22 mouse cellular contexts compared by ENCODE assay signal in genomic region chr11:116398348-116398677, GRCm38 (mm10). TPM values are rescaled to one million over a fixed set of nuclear protein-coding genes. Genes with fewer than 3 reads are reported as not detected.
DNase-seq lines count a peak whose midpoint lies in the region; ATAC-seq and TF ChIP-seq lines count a peak whose summit lies in the region.
"Had no signal": no experiment of that assay in that cellular context is flagged by ENCODE, and none has a peak within 500 bp of the region (broad histone marks: within the 10 kb centered on the region; RNA-seq: fewer than 3 reads in every experiment).

No protein-coding gene starts in this region.

- H3K36me3 ChIP-seq in intestine, embryonic 14.5 days (ENCODE audit: control insufficient read depth, insufficient read depth, low read length), result peaks cover 12% of the 10 kb centered on the region
- H3K36me3 ChIP-seq in intestine, postnatal 0 days (ENCODE audit: control insufficient read depth, insufficient read depth), result peaks cover 17% of the 10 kb centered on the region; the same call in 1 of the 2 replicates
- H3K36me3 ChIP-seq in stomach, embryonic 14.5 days (ENCODE audit: control insufficient read depth, insufficient read depth, low read length), result no peaks in the 10 kb centered on the region

- no peaks in the 10 kb centered on the region for H3K9me3 ChIP-seq in intestine, embryonic 14.5 days (ENCODE audit: control insufficient read depth, low read length)
- H3K9me3 ChIP-seq in intestine, postnatal 0 days (ENCODE audit: control insufficient read depth), result no peaks in the 10 kb centered on the region
- H3K9me3 ChIP-seq in stomach, embryonic 14.5 days (ENCODE audit: control insufficient read depth, low read depth, low read length), result no peaks in the 10 kb centered on the region
- H3K9me3 ChIP-seq: embryonic facial prominence, embryonic 15.5 days; forebrain, embryonic 10.5 days; G1E; hindbrain, embryonic 15.5 days had no signal

- H3K4me3 ChIP-seq in intestine, embryonic 14.5 days (ENCODE audit: low read depth, low read length), result no peak overlapping the region
- H3K4me3 ChIP-seq in intestine, postnatal 0 days (ENCODE audit: low read depth, low read length), result no peak overlapping the region
- H3K4me3 ChIP-seq in stomach, embryonic 14.5 days (ENCODE audit: low read depth, low read length), result no peak overlapping the region
- H3K4me3 ChIP-seq: embryonic facial prominence, embryonic 15.5 days; erythroblast, embryonic 14.5 days; forebrain, embryonic 10.5 days; gastrocnemius, adult 2 months; hindbrain, embryonic 15.5 days had no signal

- no peak overlapping the region for H3K4me2 ChIP-seq in intestine, embryonic 14.5 days (ENCODE audit: low read length)
- no peak overlapping the region for H3K4me2 ChIP-seq in intestine, postnatal 0 days (replicated peaks; ENCODE audit: low read depth)
- no peak overlapping the region for H3K4me2 ChIP-seq in stomach, embryonic 14.5 days (replicated peaks; ENCODE audit: low read depth, low read length)
- H3K4me2 ChIP-seq: embryonic facial prominence, embryonic 15.5 days; hindbrain, embryonic 15.5 days had no signal

- no peak for ATAC-seq in intestine, embryonic 14.5 days (replicated peaks; ENCODE audit: low FRiP score, low TSS enrichment, low read depth)
- no peak for ATAC-seq in intestine, postnatal 0 days
- no peak for ATAC-seq in stomach, embryonic 14.5 days (ENCODE audit: insufficient number of reproducible peaks, insufficient read depth, low FRiP score, low read depth)
- ATAC-seq in megakaryocyte progenitor cell, adult 5-6 weeks (replicated peaks; ENCODE audit: poor library complexity), result no peak
- ATAC-seq: forebrain, embryonic 14.5 days; inflammation-experienced regulatory T-cells, adult 6 months had no signal

- no peak overlapping the region for H3K9ac ChIP-seq in intestine, embryonic 14.5 days (ENCODE audit: low read length)
- no peak overlapping the region for H3K9ac ChIP-seq in intestine, postnatal 0 days (ENCODE audit: low read depth, low read length)
- no peak overlapping the region for H3K9ac ChIP-seq in stomach, embryonic 14.5 days (replicated peaks; ENCODE audit: low read depth, low read length)
- H3K9ac ChIP-seq: embryonic facial prominence, embryonic 15.5 days; hindbrain, embryonic 15.5 days had no signal

- H3K27me3 ChIP-seq in intestine, embryonic 14.5 days (replicated peaks; ENCODE audit: control insufficient read depth, insufficient read depth, low read length), result no peaks in the 10 kb centered on the region
- no peaks in the 10 kb centered on the region for H3K27me3 ChIP-seq in intestine, postnatal 0 days (replicated peaks; ENCODE audit: control insufficient read depth, insufficient read depth, low read length)
- no peaks in the 10 kb centered on the region for H3K27me3 ChIP-seq in stomach, embryonic 14.5 days (ENCODE audit: control insufficient read depth, insufficient read depth, low read length)
- H3K27me3 ChIP-seq: embryonic facial prominence, embryonic 15.5 days; hindbrain, embryonic 15.5 days had no signal

- peaks cover 3% of the 10 kb centered on the region; the same call in 1 of the 2 replicates for H3K4me1 ChIP-seq in intestine, embryonic 14.5 days (replicated peaks; ENCODE audit: control insufficient read depth, insufficient read depth, low read length)
- no peaks in the 10 kb centered on the region for H3K4me1 ChIP-seq in intestine, postnatal 0 days (replicated peaks; ENCODE audit: control insufficient read depth, insufficient read depth, low read length)
- H3K4me1 ChIP-seq in stomach, embryonic 14.5 days (ENCODE audit: control insufficient read depth, insufficient read depth, low read length), result no peaks in the 10 kb centered on the region; the same call in 1 of the 2 replicates
- H3K4me1 ChIP-seq: embryonic facial prominence, embryonic 15.5 days; forebrain, embryonic 10.5 days had no signal

- 0 out of 2 replicates have a peak overlapping the region, but pooled peaks have one; percentile 47 for H3K27ac ChIP-seq in intestine, embryonic 14.5 days (ENCODE audit: low read depth)
- H3K27ac ChIP-seq in intestine, postnatal 0 days (ENCODE audit: low read depth, low read length), result no peak overlapping the region
- H3K27ac ChIP-seq in stomach, embryonic 14.5 days (ENCODE audit: low read length), result peak overlapping the region; percentile 39; the same call in 1 of the 2 replicates
- H3K27ac ChIP-seq: embryonic facial prominence, embryonic 15.5 days; forebrain, embryonic 10.5 days; gastrocnemius, adult 2 months; hindbrain, embryonic 15.5 days had no signal

- 84% methylated on average over 11 of the region's 11 CpGs for WGBS in intestine, embryonic 14.5 days
- whole genome bisulfite sequencing in intestine, postnatal 0 days, result 84% methylated on average over 11 of the region's 11 CpGs
- 81% methylated on average over 11 of the region's 11 CpGs for WGBS in stomach, embryonic 14.5 days

- DNase-seq in intestine, embryonic 14.5 days (ENCODE audit: low spot score), result no peak
- DNase-seq in R1 (ENCODE audit: low read depth, low spot score), result peak; percentile 45
- DNase-seq in induced T-regulatory cell, adult 2 months (ENCODE audit: low read depth), result peak; percentile 23
- no peak for DNase-seq in kidney, adult 9 months
- DNase-seq: adrenal gland, postnatal 10 days; cerebellum, adult 11-12 months; cerebellum, adult 9-11 months; cerebellum, postnatal 36 days; gastrocnemius, adult 2 months; gastrocnemius, postnatal 25 days; heart, adult 11 months; heart, postnatal 36 days had no signal

- TF ChIP-seq CTCF in intestine, postnatal 0 days (IDR thresholded peaks at IDR 0.05; ENCODE audit: low read depth), result no peak

RNA-seq across cellular contexts. Expression of gene Rnf157, which starts 14.5 kb away (rescaled TPM):
- 14.6 and 19.9 TPM in 2 replicates for polyA plus RNA-seq in intestine, embryonic 14.5 days (2014; fragmentation: Nextera tagmentation; extraction: Ambion mirVana)
- polyA plus RNA-seq in intestine, postnatal 0 days (2015; fragmentation: Nextera tagmentation; extraction: Ambion mirVana), result 4.9 and 6.6 TPM in 2 replicates
- polyA plus RNA-seq in stomach, embryonic 14.5 days (2014; fragmentation: Nextera tagmentation; extraction: Ambion mirVana), result 9.8 and 12.8 TPM in 2 replicates
- 7.1 and 7.6 TPM in 2 replicates for total RNA-seq in megakaryocyte progenitor cell, adult 5-6 weeks (2015)
- 5.5 and 7.6 TPM in 2 replicates for total RNA-seq in megakaryocyte progenitor cell, adult 5-6 weeks (2017)
- polyA plus RNA-seq: erythroblast, embryonic 14.5 days had no signal

RNA-seq across cellular contexts. Expression of gene Ubald2, which starts 35.6 kb away (rescaled TPM):
- polyA plus RNA-seq in intestine, embryonic 14.5 days (2014; fragmentation: Nextera tagmentation; extraction: Ambion mirVana), result 76.2 and 78.5 TPM in 2 replicates
- polyA plus RNA-seq in intestine, postnatal 0 days (2015; fragmentation: Nextera tagmentation; extraction: Ambion mirVana), result 60.2 and 60.6 TPM in 2 replicates
- 56.1 and 60.7 TPM in 2 replicates for polyA plus RNA-seq in stomach, embryonic 14.5 days (2014; fragmentation: Nextera tagmentation; extraction: Ambion mirVana)
- total RNA-seq in megakaryocyte progenitor cell, adult 5-6 weeks (2015), result 74.1 and 75.9 TPM in 2 replicates
- total RNA-seq in megakaryocyte progenitor cell, adult 5-6 weeks (2017), result 71.7 and 76.0 TPM in 2 replicates

Comparison
In these comparisons a context has a peak if more than half of its experiments do, and no peak if none do; other contexts are left out.
1. DNase-seq: peak in R1 (single experiment) and induced T-regulatory cell, adult 2 months (single experiment); none in intestine, embryonic 14.5 days (single experiment) and kidney, adult 9 months (single experiment).